Mouse (Mus musculus) forebrain, embryonic 10.5 days (tissue): ENCODE data around the gene Wdr62. TPM values are rescaled to one million over a fixed set of nuclear protein-coding genes. Genes with fewer than 3 reads are reported as not detected.
A peak's percentile ranks its signal among the peaks of the same experiment; 100 is the strongest.

Experiments used
- DNase-seq: peaks from one replicate; pipeline ENCODE4 v3.0.0-alpha.2; 2017; ENCODE audit warnings: low spot score; ENCODE audit errors: extremely low spot score
- H3K27ac ChIP-seq: fragments of 300-500 bp; sonication (generic); 2 replicates; pipeline ENCODE4 v1.5.1; 2016; ENCODE audit warnings: mild to moderate bottlenecking
- H3K27me3 ChIP-seq: fragments of 300-500 bp; sonication (generic); 2 replicates; pipeline ENCODE4 v1.6.1; 2016; ENCODE audit warnings: mild to moderate bottlenecking; ENCODE audit not compliant: poor library complexity, severe bottlenecking
- H3K36me3 ChIP-seq: fragments of 300-500 bp; sonication (generic); replicated peaks from 2 replicates; pipeline ENCODE4 v1.6.1; 2016; ENCODE audit warnings: mild to moderate bottlenecking, moderate library complexity
- H3K4me1 ChIP-seq: fragments of 300-500 bp; sonication (generic); 2 replicates; pipeline ENCODE4 v1.6.1; 2016
- H3K4me3 ChIP-seq: fragments of 300-500 bp; sonication (generic); 2 replicates; pipeline ENCODE4 v1.5.1; 2016; ENCODE audit warnings: mild to moderate bottlenecking, moderate library complexity
- H3K9me3 ChIP-seq: fragments of 300-500 bp; sonication (generic); 2 replicates; pipeline ENCODE4 v1.6.1; 2016; ENCODE audit warnings: mild to moderate bottlenecking, moderate library complexity
- WGBS: fragments of 180-500 bp; shearing (Covaris S2); methylation state at CpG from one replicate; pipeline ENCODE4 v1.1.7; 2016; 5-methylcytosine and 5-hydroxymethylcytosine counted together
- polyA plus RNA-seq: library from polyadenylated mRNA; unstranded; fragments of >200 nt; fragmentation: Nextera tagmentation; extraction: Ambion mirVana; gene quantifications from 2 replicates; pipeline ENCODE4 v1.2.1, GENCODE M21; 2016

Gene Wdr62
- polyA plus RNA-seq, 1 experiment from 2014 or later = 18.7 TPM

GRCm38 (mm10) chr7:30294296-30294695 lies 14.1 kb upstream of the Wdr62 start:
- H3K27me3 ChIP-seq = peaks cover 4% of the 10 kb centered on the region; the same call in 1 of the 2 replicates
- no peak overlapping the region for H3K4me3 ChIP-seq
- H3K9me3 ChIP-seq = no peaks in the 10 kb centered on the region
- DNase-seq = no peak
- no peak overlapping the region for H3K27ac ChIP-seq
- WGBS = 94% methylated on average over 5 of the region's 5 CpGs
- H3K36me3 ChIP-seq = peaks cover 66% of the 10 kb centered on the region
- H3K4me1 ChIP-seq = peaks cover 31% of the 10 kb centered on the region

DNA sequence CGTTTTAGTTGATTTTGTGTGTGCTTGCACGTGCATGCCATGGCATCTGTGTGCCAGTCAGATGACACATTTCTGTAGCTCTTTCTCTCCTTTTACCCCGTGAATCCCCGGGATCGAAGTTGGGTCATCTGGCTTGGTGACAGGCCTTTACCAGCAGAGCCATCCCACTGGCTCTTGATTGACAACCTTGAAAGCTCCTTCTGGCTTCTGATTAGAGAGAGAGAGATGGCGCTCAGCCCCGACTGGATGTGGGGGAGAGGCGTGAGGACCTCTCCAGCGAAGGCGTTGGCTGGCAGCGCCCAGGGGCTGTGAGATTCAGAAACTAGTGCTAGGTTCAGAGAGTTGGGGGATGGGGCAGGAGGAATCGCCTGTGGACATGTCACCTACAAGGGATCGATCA lies 13.6 kb upstream of the Wdr62 start:
- WGBS = 90% methylated on average over 13 of the region's 13 CpGs
- Histone ChIP-seq H3K4me3 (no peak overlapping the region), H3K36me3 (peaks cover 61% of the 10 kb centered on the region), H3K27ac (no peak overlapping the region), H3K27me3 (peaks cover 9% of the 10 kb centered on the region; the same call in 1 of the 2 replicates), H3K4me1 (peaks cover 33% of the 10 kb centered on the region), H3K9me3 (no peaks in the 10 kb centered on the region)
- no peak for DNase-seq

GRCm38 (mm10) chr7:30291215-30292131 lies 11.3 kb upstream of the Wdr62 start, which contains the start of gene Clip3:
TSS of gene Clip3 (plus strand) at chr7:30291728.
- 7% methylated on average over 35 of the region's 35 CpGs for WGBS
- H3K27ac ChIP-seq = peak within 1 kb of the TSS; percentile 94
- peaks cover 38% of the 10 kb centered on the region for H3K36me3 ChIP-seq
- H3K9me3 ChIP-seq = no peaks in the 10 kb centered on the region
- H3K27me3 ChIP-seq = peaks cover 13% of the 10 kb centered on the region; the same call in 1 of the 2 replicates
- peak; percentile 81 for DNase-seq
- H3K4me3 ChIP-seq = peak within 1 kb of the TSS; percentile 93
- H3K4me1 ChIP-seq = peaks cover 38% of the 10 kb centered on the region

DNA sequence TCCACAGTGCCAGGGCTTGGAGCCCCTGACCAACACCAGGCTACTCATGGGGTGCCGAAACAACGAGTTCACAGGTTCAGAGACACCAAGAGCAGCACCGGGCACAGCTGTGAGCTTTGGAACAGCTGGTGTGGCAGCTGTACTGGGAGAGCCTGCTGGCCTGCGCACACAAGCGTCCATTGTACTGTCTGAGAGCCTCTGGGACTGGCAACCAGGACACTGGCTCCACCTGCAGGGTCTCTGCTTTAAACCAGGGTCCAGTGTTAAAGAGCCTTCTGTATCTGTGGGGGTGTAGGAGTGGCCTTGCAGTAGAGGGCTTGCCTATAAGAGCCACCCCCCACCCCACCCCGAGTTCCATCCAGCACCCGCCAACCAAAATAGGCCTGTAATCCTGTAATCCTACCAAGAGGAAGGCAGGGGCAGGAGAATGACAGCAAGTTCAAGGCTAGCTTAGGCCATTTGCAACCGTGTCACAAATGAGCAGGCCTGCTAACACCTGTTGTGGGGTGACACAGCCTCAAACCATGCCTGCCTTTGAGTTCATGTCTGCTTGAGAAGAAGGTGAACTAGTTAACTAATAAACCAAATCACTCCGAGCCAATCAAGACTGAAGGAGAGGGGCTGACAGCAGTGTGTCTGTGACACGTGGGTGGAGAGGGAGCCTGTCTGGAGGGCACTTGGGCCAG lies 9.6 kb upstream of the Wdr62 start:
- H3K27me3 ChIP-seq = peaks cover 13% of the 10 kb centered on the region; the same call in 1 of the 2 replicates
- no peaks in the 10 kb centered on the region for H3K9me3 ChIP-seq
- peaks cover 39% of the 10 kb centered on the region for H3K4me1 ChIP-seq
- H3K27ac ChIP-seq = peak overlapping the region; percentile 65
- H3K36me3 ChIP-seq = peaks cover 22% of the 10 kb centered on the region
- peak overlapping the region; percentile 22; the same call in 1 of the 2 replicates for H3K4me3 ChIP-seq
- DNase-seq = no peak
- 48% methylated on average over 10 of the region's 10 CpGs for WGBS

DNA sequence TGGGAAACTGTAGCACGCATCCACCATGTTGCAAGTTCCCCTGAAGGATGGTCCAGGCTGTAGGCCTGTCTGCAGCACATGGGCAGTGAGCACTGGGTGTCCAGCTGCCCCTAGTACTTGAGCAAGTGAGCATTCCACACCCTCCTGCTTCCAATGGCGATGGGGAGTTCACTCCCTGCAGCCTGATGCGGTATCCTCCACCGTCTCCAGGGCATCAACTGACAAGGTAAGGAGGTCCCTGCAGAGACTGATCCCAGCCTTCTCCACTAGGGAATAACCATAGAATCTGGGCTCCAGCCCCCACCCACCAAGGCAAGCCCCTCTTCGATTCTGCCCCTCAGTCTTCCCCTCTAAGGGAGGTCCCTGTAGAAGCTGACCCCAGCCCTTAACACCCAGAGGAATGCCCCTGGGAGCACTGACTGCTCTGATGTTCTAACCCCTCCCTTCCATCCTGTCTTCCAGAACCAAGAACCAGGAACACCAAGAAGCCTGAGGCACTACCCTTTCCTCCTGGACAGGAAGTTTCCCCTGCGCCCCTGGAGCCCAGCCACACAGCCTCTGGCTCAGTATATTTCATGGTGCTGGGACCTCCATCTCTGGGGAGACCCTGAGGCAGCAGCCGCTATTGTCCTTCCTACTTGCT lies 9.0 kb upstream of the Wdr62 start:
- Histone ChIP-seq H3K4me1 (peaks cover 39% of the 10 kb centered on the region), H3K27me3 (peaks cover 13% of the 10 kb centered on the region; the same call in 1 of the 2 replicates), H3K27ac (peak overlapping the region; percentile 65), H3K4me3 (no peak overlapping the region), H3K9me3 (no peaks in the 10 kb centered on the region), H3K36me3 (peaks cover 15% of the 10 kb centered on the region)
- 74% methylated on average over 7 of the region's 7 CpGs for WGBS
- DNase-seq = no peak

- Histone ChIP-seq H3K4me1 (peaks cover 39% of the 10 kb centered on the region), H3K36me3 (peaks cover 5% of the 10 kb centered on the region), H3K9me3 (no peaks in the 10 kb centered on the region), H3K27ac (no peak overlapping the region), H3K27me3 (peaks cover 13% of the 10 kb centered on the region; the same call in 1 of the 2 replicates), H3K4me3 (no peak overlapping the region)
- no peak for DNase-seq
- 75% methylated on average over 6 of the region's 6 CpGs for WGBS
Observed at GRCm38 (mm10) chr7:30288046-30288445, 7.8 kb upstream of the Wdr62 start.

DNA sequence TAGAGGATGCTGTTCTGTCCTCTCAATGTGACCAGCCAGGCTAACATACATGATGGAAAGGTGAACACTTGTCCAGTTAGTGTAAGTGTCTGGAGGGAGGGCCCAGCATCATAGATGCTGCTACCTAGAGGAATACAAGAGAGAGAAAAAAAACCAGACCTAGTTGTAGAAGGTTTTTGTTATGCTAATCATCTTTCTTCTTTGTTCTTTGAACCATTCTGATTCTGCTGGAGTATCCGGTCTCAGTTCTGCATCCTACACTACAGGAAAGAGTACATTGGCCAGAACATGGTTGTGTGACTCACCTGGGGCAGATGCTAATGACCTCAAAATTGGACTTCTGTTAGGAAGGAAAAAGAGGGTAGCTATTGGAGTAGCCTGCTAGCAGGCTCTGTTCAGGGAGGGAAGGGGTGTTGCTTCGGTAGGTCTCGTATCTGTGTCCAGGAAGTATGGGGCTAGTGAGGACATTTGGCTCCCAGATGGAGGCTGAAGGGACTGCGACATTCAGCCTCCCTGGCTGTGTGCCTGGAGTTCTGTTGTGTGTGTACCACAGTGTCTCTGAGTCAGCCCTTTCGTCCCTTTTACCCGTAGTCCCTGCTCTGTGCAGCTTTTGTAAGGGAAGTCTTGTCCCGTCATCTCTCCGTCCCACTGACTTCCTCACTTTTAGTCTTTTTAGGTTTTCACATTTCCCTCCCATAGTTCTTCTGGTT lies 6.6 kb upstream of the Wdr62 start:
- no peak for DNase-seq
- H3K4me3 ChIP-seq = no peak overlapping the region
- no peaks in the 10 kb centered on the region for H3K9me3 ChIP-seq
- peaks cover 13% of the 10 kb centered on the region; the same call in 1 of the 2 replicates for H3K27me3 ChIP-seq
- H3K36me3 ChIP-seq = no peaks in the 10 kb centered on the region
- H3K4me1 ChIP-seq = peaks cover 27% of the 10 kb centered on the region
- H3K27ac ChIP-seq = no peak overlapping the region
- 77% methylated on average over 8 of the region's 8 CpGs for WGBS

GRCm38 (mm10) chr7:30282740-30283139 lies 2.5 kb upstream of the Wdr62 start:
- no peak overlapping the region for H3K4me3 ChIP-seq
- no peaks in the 10 kb centered on the region for H3K36me3 ChIP-seq
- H3K4me1 ChIP-seq = peaks cover 26% of the 10 kb centered on the region
- WGBS = 86% methylated on average over 7 of the region's 7 CpGs
- H3K9me3 ChIP-seq = no peaks in the 10 kb centered on the region
- DNase-seq = no peak
- no peaks in the 10 kb centered on the region for H3K27me3 ChIP-seq
- H3K27ac ChIP-seq = no peak overlapping the region

GRCm38 (mm10) chr7:30281522-30281921 lies 1.3 kb upstream of the Wdr62 start:
- 86% methylated on average over 4 of the region's 4 CpGs for WGBS
- Histone ChIP-seq H3K9me3 (no peaks in the 10 kb centered on the region), H3K36me3 (no peaks in the 10 kb centered on the region), H3K27me3 (no peaks in the 10 kb centered on the region), H3K4me1 (peaks cover 21% of the 10 kb centered on the region), H3K27ac (no peak overlapping the region), H3K4me3 (peak overlapping the region; percentile 87; the same call in 1 of the 2 replicates)
- no peak for DNase-seq

- Histone ChIP-seq H3K4me3 (peak overlapping the region; percentile 87), H3K4me1 (peaks cover 20% of the 10 kb centered on the region), H3K36me3 (no peaks in the 10 kb centered on the region), H3K27me3 (no peaks in the 10 kb centered on the region), H3K9me3 (no peaks in the 10 kb centered on the region), H3K27ac (peak overlapping the region; percentile 92)
- peak; percentile 80 for DNase-seq
- under 1% methylated on average over 20 of the region's 20 CpGs for WGBS
Observed at GRCm38 (mm10) chr7:30280670-30281138, 485 bp upstream of the Wdr62 start.

GRCm38 (mm10) chr7:30279536-30279935 lies 683 bp downstream of the Wdr62 start:
- WGBS = under 1% methylated on average over 6 of the region's 6 CpGs
- DNase-seq = peak; percentile 33
- no peaks in the 10 kb centered on the region for H3K27me3 ChIP-seq
- no peaks in the 10 kb centered on the region for H3K9me3 ChIP-seq
- peak overlapping the region; percentile 87 for H3K4me3 ChIP-seq
- H3K27ac ChIP-seq = peak overlapping the region; percentile 92
- peaks cover 20% of the 10 kb centered on the region for H3K4me1 ChIP-seq
- no peaks in the 10 kb centered on the region for H3K36me3 ChIP-seq

DNA sequence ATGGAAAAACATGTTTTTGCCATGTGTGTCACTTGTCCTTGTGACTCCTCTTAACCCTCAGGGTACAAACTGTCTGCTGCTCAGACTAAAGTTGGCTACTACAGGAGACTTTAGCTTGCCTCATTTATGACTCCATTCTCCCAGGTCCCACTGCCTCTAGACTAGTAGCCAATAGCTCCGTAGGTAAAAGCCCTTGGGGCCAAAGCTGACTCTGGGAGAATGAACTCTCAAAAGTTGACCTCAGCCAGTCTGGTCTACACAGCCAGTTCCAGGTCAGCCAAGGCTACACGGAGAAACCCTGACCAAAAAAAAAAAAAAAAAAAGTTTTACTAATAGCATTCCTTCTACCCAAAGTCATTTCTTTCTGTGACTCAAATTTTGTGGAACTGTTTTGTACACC lies 1.3 kb downstream of the Wdr62 start:
- no peaks in the 10 kb centered on the region for H3K27me3 ChIP-seq
- peaks cover 20% of the 10 kb centered on the region for H3K4me1 ChIP-seq
- no peaks in the 10 kb centered on the region for H3K36me3 ChIP-seq
- H3K27ac ChIP-seq = no peak overlapping the region
- WGBS = 59% methylated on average over 2 of the region's 2 CpGs
- no peak for DNase-seq
- H3K9me3 ChIP-seq = no peaks in the 10 kb centered on the region
- H3K4me3 ChIP-seq = peak overlapping the region; percentile 87; the same call in 1 of the 2 replicates
